Mouse (Mus musculus) monocyte, adult 59 days (primary cell): ENCODE results near the gene Trp53rka. TPM values are rescaled to one million over a fixed set of nuclear protein-coding genes. Genes with fewer than 3 reads are reported as not detected.

Experiments used
- total RNA-seq, 2 experiments: library from RNA; stranded (reverse); gene quantifications; one replicate each; pipeline ENCODE4 v1.2.4; 2023

Trp53rka gene
- 10 to 100 TPM in 1 of 2 experiments, 1 to 10 TPM in 1; 9.9 to 11.2 TPM for total RNA-seq

GRCm38 (mm10) chr2:165492648-165493553 is at the start of gene Trp53rka:
Gene Trp53rka (minus strand): TSS chr2:165493324.

GRCm38 (mm10) chr2:165503259-165504203 is 10.4 kb upstream of the Trp53rka start, which contains the start of gene Slc2a10:
Gene Slc2a10 (plus strand): TSS chr2:165503787.

GRCm38 (mm10) chr2:165473003-165473402 is 20.1 kb downstream of the Trp53rka start, which contains the start of gene Slc13a3:
Gene Slc13a3 (minus strand): TSS chr2:165473230.

Other genes starting within 250 kb of the Trp53rka start
- gene Slc35c2, start 205.5 kb downstream of the Trp53rka start, total RNA-seq, result 100 to 1,000 TPM; 107 to 120 TPM
- 100 to 1,000 TPM; 220 to 237 TPM for gene Elmo2, start 166.8 kb downstream of the Trp53rka start, total RNA-seq
- not detected for gene Zfp663, start 124.6 kb downstream of the Trp53rka start, total RNA-seq
- gene Zfp334, start 105.1 kb downstream of the Trp53rka start, total RNA-seq, result under 1 TPM; 0.15 to 0.37 TPM
- 1 to 10 TPM; 3.6 to 4.2 TPM for gene Ocstamp, start 92.9 kb downstream of the Trp53rka start, total RNA-seq
- gene Slc13a3, start 20.1 kb downstream of the Trp53rka start, total RNA-seq, result 1 to 10 TPM; 4.3 to 5.7 TPM
- not detected for gene Slc2a10, start 10.5 kb upstream of the Trp53rka start, total RNA-seq
- gene Eya2, start 101.7 kb upstream of the Trp53rka start, total RNA-seq, result not detected